Mouse (Mus musculus) G1E (cell line): ENCODE results near the gene Reep3. TPM values are rescaled to one million over a fixed set of nuclear protein-coding genes. Genes with fewer than 3 reads are reported as not detected.

Experiments used
- ATAC-seq: 2 replicates; pipeline ENCODE4 v1.8.0; 2016; ENCODE audit warnings: mild to moderate bottlenecking; ENCODE audit not compliant: insufficient number of reproducible peaks, poor library complexity, low FRiP score, severe bottlenecking; ENCODE audit errors: extremely low read depth
- DNase-seq: peaks from one replicate; pipeline ENCODE4 v3.0.0; 2012; ENCODE audit warnings: low spot score
- H3K27me3 ChIP-seq: 2 replicates; pipeline ENCODE4 v1.6.1; 2012; ENCODE audit warnings: mild to moderate bottlenecking, low read length, inconsistent platforms; ENCODE audit not compliant: insufficient read depth
- H3K36me3 ChIP-seq: replicated peaks from 2 replicates; pipeline ENCODE3; 2012; ENCODE audit warnings: mild to moderate bottlenecking, inconsistent platforms
- H3K4me1 ChIP-seq: 2 replicates; pipeline ENCODE4 v1.6.1; 2012; ENCODE audit warnings: low read depth, low read length, inconsistent platforms, mixed read lengths; ENCODE audit not compliant: insufficient read depth
- H3K4me3 ChIP-seq: 2 replicates; pipeline ENCODE4 v1.5.1; 2012; ENCODE audit warnings: low read depth, mild to moderate bottlenecking, inconsistent platforms, low read length, moderate library complexity, mixed read lengths
- H3K9me3 ChIP-seq: replicated peaks from 2 replicates; pipeline ENCODE4 v1.6.1; 2012; ENCODE audit warnings: inconsistent platforms
- CTCF ChIP-seq: IDR thresholded peaks from 2 replicates; pipeline ENCODE4 v1.5.1; 2012; ENCODE audit warnings: low read depth, low read length, inconsistent platforms, mixed read lengths
- GATA1 ChIP-seq: IDR thresholded peaks from 2 replicates; pipeline ENCODE4 v1.6.1; 2012; ENCODE audit warnings: borderline replicate concordance, low read length, inconsistent platforms, mixed read lengths
- GATA2 ChIP-seq: IDR thresholded peaks from 2 replicates; pipeline ENCODE4 v1.6.1; 2012; ENCODE audit warnings: low read depth, low read length, inconsistent platforms, borderline replicate concordance
- POLR2AphosphoS5 ChIP-seq: IDR thresholded peaks from 2 replicates; pipeline ENCODE4 v1.6.1; 2012; ENCODE audit warnings: low read depth, low read length, inconsistent platforms; ENCODE audit not compliant: insufficient replicate concordance
- TAL1 ChIP-seq: conservative IDR thresholded peaks from 2 replicates; pipeline ENCODE4 v1.6.1; 2012; ENCODE audit warnings: low read depth, low read length, inconsistent platforms, mixed read lengths
- polyA plus RNA-seq: library from polyadenylated mRNA; stranded (reverse); fragments of >175 nt; gene quantifications from 2 replicates; pipeline ENCODE4 v1.2.3, GENCODE M21; 2012
- total RNA-seq, 2 experiments: library from RNA; stranded (forward) in 1 of 2; stranded (reverse) in 1 of 2; fragments of 200-1000 nt in 1 of 2; fragments of >200 nt in 1 of 2; fragmentation: Nextera tagmentation in 1 of 2; gene quantifications; 2 replicates each; pipeline ENCODE4 v1.2.3; 2014 to 2017

Gene Reep3
- total and polyA plus RNA-seq, 3 experiments: 2.1 to 42.7 (median 21.9) TPM

GRCm38 (mm10) chr10:67057696-67058095 is 39.0 kb downstream of the Reep3 start:
- Histone ChIP-seq H3K27me3 (no peaks in the 10 kb centered on the region), H3K4me3 (no peak overlapping the region), H3K4me1 (no peaks in the 10 kb centered on the region), H3K36me3 (peaks cover 28% of the 10 kb centered on the region), H3K9me3 (no peaks in the 10 kb centered on the region)
- ATAC-seq (no peak), DNase-seq (no peak)
- TF ChIP-seq GATA2 (no peak), POLR2AphosphoS5 (no peak), GATA1 (no peak), CTCF (no peak), TAL1 (no peak)

GRCm38 (mm10) chr10:67057208-67057607 is 39.5 kb downstream of the Reep3 start:
- H3K36me3 ChIP-seq: peaks cover 28% of the 10 kb centered on the region
- TF ChIP-seq GATA2 (no peak), TAL1 (no peak), POLR2AphosphoS5 (no peak), CTCF (no peak), GATA1 (no peak)
- H3K9me3 ChIP-seq: no peaks in the 10 kb centered on the region
- H3K4me3 ChIP-seq: no peak overlapping the region
- H3K27me3 ChIP-seq: no peaks in the 10 kb centered on the region
- DNase-seq (no peak), ATAC-seq (no peak)
- no peaks in the 10 kb centered on the region for H3K4me1 ChIP-seq

- no peaks in the 10 kb centered on the region for H3K9me3 ChIP-seq
- no peaks in the 10 kb centered on the region for H3K27me3 ChIP-seq
- H3K4me3 ChIP-seq: no peak overlapping the region
- H3K36me3 ChIP-seq: peaks cover 26% of the 10 kb centered on the region
- no peak for TF ChIP-seq CTCF
- no peak for TF ChIP-seq GATA2
- no peak for TF ChIP-seq POLR2AphosphoS5
- no peak for TF ChIP-seq TAL1
- no peak for TF ChIP-seq GATA1
- ATAC-seq (no peak), DNase-seq (no peak)
- no peaks in the 10 kb centered on the region for H3K4me1 ChIP-seq
Observed at GRCm38 (mm10) chr10:67055867-67056856, 40.6 kb downstream of the Reep3 start.

DNA sequence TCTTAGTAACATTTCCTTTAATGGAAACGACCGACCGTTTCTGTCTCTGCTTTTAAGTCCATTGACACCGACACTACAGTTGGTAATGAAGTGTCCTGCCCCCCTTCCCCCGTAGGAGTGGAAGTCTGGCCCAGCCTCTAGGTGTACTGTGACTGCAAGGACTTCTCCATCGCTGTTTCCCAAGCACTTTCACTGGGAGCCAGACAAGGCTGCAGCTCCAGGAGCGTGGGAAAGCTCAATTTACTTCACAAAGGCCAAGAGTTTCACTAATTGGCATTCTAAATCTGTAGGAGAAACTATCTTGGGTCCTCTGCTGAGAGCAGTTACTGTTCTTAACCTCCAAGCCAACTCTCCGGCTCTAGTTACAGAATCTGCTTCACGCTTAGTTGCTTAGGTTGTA is 43.3 kb downstream of the Reep3 start:
- H3K4me1 ChIP-seq: no peaks in the 10 kb centered on the region
- TF ChIP-seq CTCF: no peak
- TF ChIP-seq GATA1: no peak
- TF ChIP-seq TAL1: no peak
- TF ChIP-seq GATA2: no peak
- no peak for TF ChIP-seq POLR2AphosphoS5
- ATAC-seq: no peak

DNA sequence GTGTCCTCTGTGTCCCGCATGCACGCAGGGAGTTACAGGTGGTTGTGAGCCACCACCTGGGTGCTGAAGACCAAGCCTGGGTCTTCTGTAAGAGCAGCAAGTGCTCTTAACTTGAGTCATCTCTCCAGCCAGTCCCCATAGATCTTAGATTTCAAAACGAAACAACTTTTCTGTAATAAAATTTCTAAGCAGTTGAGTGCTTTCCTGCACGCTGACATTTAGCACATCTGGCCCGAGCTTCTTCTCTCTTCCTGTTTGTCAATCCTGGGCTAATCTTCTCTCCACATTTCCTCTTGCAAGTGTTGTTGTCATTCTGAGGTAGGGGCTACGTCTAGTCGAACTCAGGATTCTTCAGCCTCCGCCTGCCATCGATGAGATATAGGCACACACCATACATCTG is 44.3 kb downstream of the Reep3 start:
- Histone ChIP-seq H3K9me3 (no peaks in the 10 kb centered on the region), H3K4me1 (no peaks in the 10 kb centered on the region), H3K4me3 (no peak overlapping the region), H3K36me3 (peaks cover 25% of the 10 kb centered on the region), H3K27me3 (no peaks in the 10 kb centered on the region)
- DNase-seq: no peak
- TF ChIP-seq CTCF (no peak), TAL1 (no peak), GATA2 (no peak), POLR2AphosphoS5 (no peak), GATA1 (no peak)
- ATAC-seq: no peak

More for the DNA sequence above, 43.3 kb downstream of the Reep3 start:
- DNase-seq: no peak
- Histone ChIP-seq H3K36me3 (peaks cover 29% of the 10 kb centered on the region), H3K9me3 (no peaks in the 10 kb centered on the region), H3K4me3 (no peak overlapping the region), H3K27me3 (no peaks in the 10 kb centered on the region)

DNA sequence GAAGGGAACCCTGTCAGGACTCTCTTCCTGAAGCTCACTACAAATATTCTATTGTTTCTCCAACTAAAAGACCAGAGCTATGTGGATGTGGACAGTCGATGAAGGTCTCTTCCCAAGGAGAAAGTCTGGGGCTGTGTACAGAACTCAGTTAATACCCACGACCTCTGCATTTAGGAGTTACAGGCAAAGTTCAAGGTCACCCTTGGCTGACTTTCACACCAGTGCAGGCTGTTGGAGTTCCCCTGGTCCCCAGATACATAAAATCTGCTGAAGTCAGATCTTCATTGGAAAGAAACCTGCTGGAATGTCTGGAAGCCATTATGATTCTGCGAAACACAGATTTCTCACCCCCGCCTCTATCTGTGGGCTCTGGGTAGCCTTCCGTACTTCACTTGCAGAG is 45.3 kb downstream of the Reep3 start:
- Histone ChIP-seq H3K36me3 (peaks cover 25% of the 10 kb centered on the region), H3K4me1 (no peaks in the 10 kb centered on the region), H3K9me3 (no peaks in the 10 kb centered on the region), H3K27me3 (no peaks in the 10 kb centered on the region), H3K4me3 (no peak overlapping the region)
- ATAC-seq (no peak), DNase-seq (no peak)
- TF ChIP-seq GATA1: no peak
- TF ChIP-seq POLR2AphosphoS5: no peak
- no peak for TF ChIP-seq TAL1
- TF ChIP-seq GATA2: no peak
- TF ChIP-seq CTCF: no peak

- DNase-seq (no peak), ATAC-seq (no peak)
- TF ChIP-seq POLR2AphosphoS5: no peak
- H3K27me3 ChIP-seq: no peaks in the 10 kb centered on the region
- no peak overlapping the region for H3K4me3 ChIP-seq
- no peaks in the 10 kb centered on the region for H3K9me3 ChIP-seq
- no peaks in the 10 kb centered on the region for H3K4me1 ChIP-seq
- H3K36me3 ChIP-seq: peaks cover 24% of the 10 kb centered on the region
Observed at GRCm38 (mm10) chr10:67050766-67051165, 46.0 kb downstream of the Reep3 start.
